Mouse (Mus musculus): Measurements from ENCODE around the gene Adam12. TPM values are rescaled to one million over a fixed set of nuclear protein-coding genes. Genes with fewer than 3 reads are reported as not detected.

Gene Adam12
- total RNA-seq, 1 experiment = 3.9 TPM

DNA sequence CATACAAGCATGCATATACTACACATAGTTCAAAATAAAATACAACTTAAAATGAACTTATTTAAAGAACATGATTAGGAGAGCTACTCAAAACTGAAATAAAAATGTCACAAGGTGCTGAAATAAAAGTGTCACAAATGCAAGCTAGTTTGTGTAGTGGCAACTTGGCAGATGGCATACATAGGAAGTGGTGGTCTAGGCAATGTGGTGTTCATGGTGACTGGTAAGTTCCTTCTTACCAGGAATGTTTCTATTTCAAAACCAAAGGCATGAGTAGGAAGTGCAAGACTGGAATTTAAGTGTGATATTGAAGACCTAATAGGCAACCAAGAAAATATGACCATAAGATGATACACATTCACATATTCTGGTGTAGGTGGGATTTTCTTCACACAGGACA is 189.3 kb downstream of the Adam12 start:
- Histone ChIP-seq H3K9me3 (ENCODE audit: control insufficient read depth, insufficient read depth, low read depth, low read length) (no peaks in the 10 kb centered on the region), H3K4me3 (ENCODE audit: insufficient read depth in 1 of 2, low read depth in 1 of 2, low read length in 2 of 2, poor library complexity in 1 of 2, severe bottlenecking in 1 of 2) (no peak overlapping the region), H3K36me3 (ENCODE audit: control insufficient read depth, insufficient read depth, low read length, poor library complexity, severe bottlenecking) (no peaks in the 10 kb centered on the region), H3K9ac (ENCODE audit: insufficient read depth, low read depth, low read length, poor library complexity, severe bottlenecking) (no peak overlapping the region), H3K27ac (ENCODE audit: insufficient read depth, low read depth, low read length, poor library complexity, severe bottlenecking) (no peak overlapping the region), H3K4me1 (ENCODE audit: control insufficient read depth in 2 of 2, insufficient read depth in 2 of 2, low read length in 2 of 2, poor library complexity in 1 of 2) (no peaks in the 10 kb centered on the region)
- in situ Hi-C loops (cut with MboI; ENCODE audit: low sequenced_read_pairs in 2 of 2, unreplicated experiment in 2 of 2) = no loop called here
- TF ChIP-seq MAFK (IDR thresholded peaks at IDR 0.05; ENCODE audit: insufficient read depth, low read depth, low read length) = no peak
- TF ChIP-seq CHD2 (IDR thresholded peaks at IDR 0.05; ENCODE audit: low read depth, low read length) = no peak
- TF ChIP-seq ZNF384 (IDR thresholded peaks at IDR 0.05; ENCODE audit: low read depth, low read length) = no peak
- no peak for TF ChIP-seq HCFC1 (IDR thresholded peaks at IDR 0.05; ENCODE audit: borderline replicate concordance, insufficient read depth, low read length)
- no peak for TF ChIP-seq ZC3H11A (IDR thresholded peaks at IDR 0.05; ENCODE audit: borderline replicate concordance, low read depth, low read length)
- no peak for DNase-seq (ENCODE audit: low read depth, low spot score)

DNA sequence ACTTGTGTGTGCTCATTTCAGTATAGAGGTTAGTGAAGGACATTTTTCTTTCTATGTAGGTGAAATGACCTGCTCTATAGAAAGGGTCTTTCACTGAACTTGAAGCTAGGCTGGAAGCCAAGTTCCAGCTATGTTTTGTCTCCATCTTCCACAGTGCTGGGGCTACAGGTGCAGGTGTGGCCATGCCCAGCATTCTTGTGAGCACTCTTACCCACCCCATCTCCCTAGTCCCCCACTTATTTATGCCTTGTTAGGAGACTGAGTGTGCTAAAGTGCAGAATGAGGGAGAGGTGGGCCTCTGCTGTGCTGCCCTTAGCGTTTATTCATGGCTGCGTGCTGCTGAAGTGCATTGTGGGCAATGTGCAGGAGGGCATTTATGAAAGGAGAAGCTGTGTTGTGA is 198.0 kb downstream of the Adam12 start:
- H3K9me3 ChIP-seq (ENCODE audit: control insufficient read depth, insufficient read depth, low read depth, low read length) = no peaks in the 10 kb centered on the region
- no peak overlapping the region for H3K4me3 ChIP-seq (ENCODE audit: insufficient read depth in 1 of 2, low read depth in 1 of 2, low read length in 2 of 2, poor library complexity in 1 of 2, severe bottlenecking in 1 of 2)
- no peak for DNase-seq (ENCODE audit: low read depth, low spot score)
- no peak for TF ChIP-seq HCFC1 (IDR thresholded peaks at IDR 0.05; ENCODE audit: borderline replicate concordance, insufficient read depth, low read length)
- no peak for TF ChIP-seq CHD2 (IDR thresholded peaks at IDR 0.05; ENCODE audit: low read depth, low read length)
- no peak for TF ChIP-seq ZNF384 (IDR thresholded peaks at IDR 0.05; ENCODE audit: low read depth, low read length)
- TF ChIP-seq MAFK (IDR thresholded peaks at IDR 0.05; ENCODE audit: insufficient read depth, low read depth, low read length) = no peak
- TF ChIP-seq ZC3H11A (IDR thresholded peaks at IDR 0.05; ENCODE audit: borderline replicate concordance, low read depth, low read length) = no peak
- no peaks in the 10 kb centered on the region for H3K36me3 ChIP-seq (ENCODE audit: control insufficient read depth, insufficient read depth, low read length, poor library complexity, severe bottlenecking)
- H3K4me1 ChIP-seq (ENCODE audit: control insufficient read depth in 2 of 2, insufficient read depth in 2 of 2, low read length in 2 of 2, poor library complexity in 1 of 2) = peaks cover 0 to 2% of the 10 kb centered on the region in 2 experiments; a peak in 1 of 4 replicates
- no peak overlapping the region for H3K9ac ChIP-seq (ENCODE audit: insufficient read depth, low read depth, low read length, poor library complexity, severe bottlenecking)
- in situ Hi-C loops (cut with MboI; ENCODE audit: low sequenced_read_pairs in 2 of 2, unreplicated experiment in 2 of 2) = no loop called here
- no peak overlapping the region for H3K27ac ChIP-seq (ENCODE audit: insufficient read depth, low read depth, low read length, poor library complexity, severe bottlenecking)

DNA sequence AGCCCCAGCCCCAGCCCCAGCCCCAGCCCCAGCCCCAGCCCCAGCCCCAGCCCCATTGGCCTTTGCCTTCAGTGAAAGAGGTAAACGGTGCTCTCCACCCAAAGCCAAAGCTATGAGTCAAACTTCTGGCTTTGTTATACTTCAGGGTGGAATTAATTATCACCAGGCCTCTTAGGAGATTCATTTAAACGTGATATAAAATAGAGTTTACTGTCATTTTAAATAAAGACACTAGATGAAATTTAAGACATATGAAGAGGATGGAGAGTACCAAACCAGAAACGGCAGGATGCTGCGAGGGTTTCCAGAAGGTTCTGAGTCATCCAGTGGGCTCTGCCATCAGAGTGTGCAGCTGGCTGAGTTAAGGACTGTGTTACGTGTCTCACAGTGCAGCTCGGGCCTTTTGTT is 199.0 kb downstream of the Adam12 start:
- H3K36me3 ChIP-seq (ENCODE audit: control insufficient read depth, insufficient read depth, low read length, poor library complexity, severe bottlenecking) = no peaks in the 10 kb centered on the region
- in situ Hi-C loops (cut with MboI; ENCODE audit: low sequenced_read_pairs in 2 of 2, unreplicated experiment in 2 of 2) = no loop called here
- TF ChIP-seq ZC3H11A (IDR thresholded peaks at IDR 0.05; ENCODE audit: borderline replicate concordance, low read depth, low read length) (no peak), MAFK (IDR thresholded peaks at IDR 0.05; ENCODE audit: insufficient read depth, low read depth, low read length) (no peak), CHD2 (IDR thresholded peaks at IDR 0.05; ENCODE audit: low read depth, low read length) (no peak), HCFC1 (IDR thresholded peaks at IDR 0.05; ENCODE audit: borderline replicate concordance, insufficient read depth, low read length) (no peak), ZNF384 (IDR thresholded peaks at IDR 0.05; ENCODE audit: low read depth, low read length) (no peak)
- H3K4me1 ChIP-seq (ENCODE audit: control insufficient read depth in 2 of 2, insufficient read depth in 2 of 2, low read length in 2 of 2, poor library complexity in 1 of 2) = peaks cover 0 to 2% of the 10 kb centered on the region in 2 experiments; a peak in 1 of 4 replicates
- no peaks in the 10 kb centered on the region for H3K9me3 ChIP-seq (ENCODE audit: control insufficient read depth, insufficient read depth, low read depth, low read length)
- H3K9ac ChIP-seq (ENCODE audit: insufficient read depth, low read depth, low read length, poor library complexity, severe bottlenecking) = no peak overlapping the region
- H3K4me3 ChIP-seq (ENCODE audit: insufficient read depth in 1 of 2, low read depth in 1 of 2, low read length in 2 of 2, poor library complexity in 1 of 2, severe bottlenecking in 1 of 2) = no peak overlapping the region
- H3K27ac ChIP-seq (ENCODE audit: insufficient read depth, low read depth, low read length, poor library complexity, severe bottlenecking) = no peak overlapping the region
- no peak for DNase-seq (ENCODE audit: low read depth, low spot score)

DNA sequence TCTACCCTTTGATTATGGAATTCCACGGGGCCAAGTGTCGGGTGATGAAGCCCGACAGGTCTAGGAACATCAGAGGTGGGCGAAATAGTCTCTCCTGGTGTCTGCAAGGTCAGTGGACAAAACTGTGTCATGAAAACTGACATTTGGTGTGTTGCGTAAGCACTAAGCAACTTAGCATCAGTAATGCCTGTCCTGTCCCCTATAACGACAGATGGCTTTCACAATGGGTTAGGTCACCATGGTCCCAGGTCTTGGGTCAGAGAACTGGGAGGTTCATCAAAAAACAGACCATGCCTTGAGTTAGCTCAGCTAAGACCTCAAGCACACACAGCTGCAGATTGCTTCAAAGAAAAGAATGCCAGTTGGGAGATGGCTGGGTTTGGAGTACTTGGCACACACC is 200.2 kb downstream of the Adam12 start:
- no peak overlapping the region for H3K9ac ChIP-seq (ENCODE audit: insufficient read depth, low read depth, low read length, poor library complexity, severe bottlenecking)
- no peaks in the 10 kb centered on the region for H3K36me3 ChIP-seq (ENCODE audit: control insufficient read depth, insufficient read depth, low read length, poor library complexity, severe bottlenecking)
- DNase-seq (ENCODE audit: low read depth, low spot score) = no peak
- H3K4me3 ChIP-seq (ENCODE audit: insufficient read depth in 1 of 2, low read depth in 1 of 2, low read length in 2 of 2, poor library complexity in 1 of 2, severe bottlenecking in 1 of 2) = no peak overlapping the region
- H3K9me3 ChIP-seq (ENCODE audit: control insufficient read depth, insufficient read depth, low read depth, low read length) = no peaks in the 10 kb centered on the region
- peaks cover 0 to 2% of the 10 kb centered on the region in 2 experiments; a peak in 1 of 4 replicates for H3K4me1 ChIP-seq (ENCODE audit: control insufficient read depth in 2 of 2, insufficient read depth in 2 of 2, low read length in 2 of 2, poor library complexity in 1 of 2)
- in situ Hi-C loops (cut with MboI; ENCODE audit: low sequenced_read_pairs in 2 of 2, unreplicated experiment in 2 of 2) = no loop called here
- H3K27ac ChIP-seq (ENCODE audit: insufficient read depth, low read depth, low read length, poor library complexity, severe bottlenecking) = no peak overlapping the region
- no peak for TF ChIP-seq HCFC1 (IDR thresholded peaks at IDR 0.05; ENCODE audit: borderline replicate concordance, insufficient read depth, low read length)
- TF ChIP-seq ZNF384 (IDR thresholded peaks at IDR 0.05; ENCODE audit: low read depth, low read length) = no peak
- no peak for TF ChIP-seq ZC3H11A (IDR thresholded peaks at IDR 0.05; ENCODE audit: borderline replicate concordance, low read depth, low read length)
- TF ChIP-seq MAFK (IDR thresholded peaks at IDR 0.05; ENCODE audit: insufficient read depth, low read depth, low read length) = no peak
- no peak for TF ChIP-seq CHD2 (IDR thresholded peaks at IDR 0.05; ENCODE audit: low read depth, low read length)

DNA sequence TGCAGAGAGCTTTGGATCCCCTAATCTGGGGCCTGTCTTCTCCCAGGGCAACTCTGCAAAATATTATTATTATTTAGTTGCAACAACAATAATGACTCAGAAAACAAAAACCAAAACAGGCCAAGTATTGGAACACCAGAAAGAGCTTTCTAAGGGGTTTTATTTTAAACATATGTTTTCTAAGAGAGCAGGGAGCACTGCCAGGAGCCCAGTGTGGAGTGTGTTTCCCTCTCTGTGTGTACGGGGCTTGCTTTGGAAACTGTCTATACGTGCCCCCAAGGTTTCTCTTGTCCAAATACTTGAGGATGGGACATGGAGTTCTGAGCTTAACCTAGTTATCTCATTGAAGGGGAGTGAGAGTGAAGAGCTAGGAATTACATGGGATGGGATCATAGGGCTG is 200.7 kb downstream of the Adam12 start:
- Histone ChIP-seq H3K36me3 (ENCODE audit: control insufficient read depth, insufficient read depth, low read length, poor library complexity, severe bottlenecking) (no peaks in the 10 kb centered on the region), H3K4me1 (ENCODE audit: control insufficient read depth in 2 of 2, insufficient read depth in 2 of 2, low read length in 2 of 2, poor library complexity in 1 of 2) (peaks cover 0 to 2% of the 10 kb centered on the region in 2 experiments; a peak in 1 of 4 replicates), H3K9me3 (ENCODE audit: control insufficient read depth, insufficient read depth, low read depth, low read length) (no peaks in the 10 kb centered on the region), H3K9ac (ENCODE audit: insufficient read depth, low read depth, low read length, poor library complexity, severe bottlenecking) (no peak overlapping the region), H3K27ac (ENCODE audit: insufficient read depth, low read depth, low read length, poor library complexity, severe bottlenecking) (no peak overlapping the region), H3K4me3 (ENCODE audit: insufficient read depth in 1 of 2, low read depth in 1 of 2, low read length in 2 of 2, poor library complexity in 1 of 2, severe bottlenecking in 1 of 2) (no peak overlapping the region)
- DNase-seq (ENCODE audit: low read depth, low spot score) = no peak
- TF ChIP-seq ZC3H11A (IDR thresholded peaks at IDR 0.05; ENCODE audit: borderline replicate concordance, low read depth, low read length) (no peak), ZNF384 (IDR thresholded peaks at IDR 0.05; ENCODE audit: low read depth, low read length) (no peak), MAFK (IDR thresholded peaks at IDR 0.05; ENCODE audit: insufficient read depth, low read depth, low read length) (no peak), CHD2 (IDR thresholded peaks at IDR 0.05; ENCODE audit: low read depth, low read length) (no peak), HCFC1 (IDR thresholded peaks at IDR 0.05; ENCODE audit: borderline replicate concordance, insufficient read depth, low read length) (no peak)
- in situ Hi-C loops (cut with MboI; ENCODE audit: low sequenced_read_pairs in 2 of 2, unreplicated experiment in 2 of 2) = no loop called here

Data from ES-E14 (cell line).